Mouse (Mus musculus): ENCODE data around the gene Prkab1. TPM values are rescaled to one million over a fixed set of nuclear protein-coding genes. Genes with fewer than 3 reads are reported as not detected.

Gene Prkab1
- polyA plus RNA-seq, 1 experiment from 2014 or later: 84.0 TPM

- Histone ChIP-seq H3K9me3 (replicated peaks) (no peaks in the 10 kb centered on the region), H3K27me3 (ENCODE audit: low read depth, poor library complexity, severe bottlenecking) (no peaks in the 10 kb centered on the region), H3K4me1 (no peaks in the 10 kb centered on the region), H3K27ac (no peak overlapping the region), H3K36me3 (peaks cover 65% of the 10 kb centered on the region), H3K4me3 (no peak overlapping the region)
- 87% methylated on average over 8 of the region's 8 CpGs for WGBS
- no peak for DNase-seq (ENCODE audit: low spot score)
Observed at GRCm38 (mm10) chr5:116013821-116014220, 10.5 kb downstream of the Prkab1 start.

GRCm38 (mm10) chr5:116012503-116012902 lies 11.8 kb downstream of the Prkab1 start:
- H3K4me3 ChIP-seq: no peak overlapping the region
- H3K27ac ChIP-seq: no peak overlapping the region
- DNase-seq (ENCODE audit: low spot score): no peak
- no peaks in the 10 kb centered on the region for H3K4me1 ChIP-seq
- H3K9me3 ChIP-seq (replicated peaks): no peaks in the 10 kb centered on the region
- WGBS: 91% methylated on average over 7 of the region's 7 CpGs
- peaks cover 58% of the 10 kb centered on the region for H3K36me3 ChIP-seq
- H3K27me3 ChIP-seq (ENCODE audit: low read depth, poor library complexity, severe bottlenecking): no peaks in the 10 kb centered on the region

DNA sequence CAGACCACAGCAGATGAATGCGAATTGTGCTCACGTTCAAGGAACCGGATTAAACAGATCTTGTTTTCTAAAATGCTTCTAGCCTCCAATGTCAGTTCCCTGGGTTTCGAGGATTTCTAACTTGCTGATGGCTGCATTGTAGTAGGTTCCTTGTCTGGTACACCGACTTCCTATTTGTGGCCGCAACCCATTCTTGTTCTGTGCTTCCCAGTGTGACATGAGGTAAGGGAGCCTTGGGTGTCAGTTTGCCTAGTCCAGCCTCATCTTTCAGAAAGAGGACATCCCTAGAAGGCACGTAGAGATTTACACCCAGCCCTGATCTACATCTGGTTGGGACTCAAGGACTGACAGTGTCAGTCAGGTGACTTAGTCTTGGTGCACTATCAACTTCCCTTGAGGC lies 12.6 kb downstream of the Prkab1 start:
- WGBS: 91% methylated on average over 7 of the region's 7 CpGs
- no peak overlapping the region for H3K4me3 ChIP-seq
- peaks cover 58% of the 10 kb centered on the region for H3K36me3 ChIP-seq
- DNase-seq (ENCODE audit: low spot score): no peak
- H3K9me3 ChIP-seq (replicated peaks): no peaks in the 10 kb centered on the region
- H3K27ac ChIP-seq: no peak overlapping the region
- H3K4me1 ChIP-seq: no peaks in the 10 kb centered on the region
- no peaks in the 10 kb centered on the region for H3K27me3 ChIP-seq (ENCODE audit: low read depth, poor library complexity, severe bottlenecking)

DNA sequence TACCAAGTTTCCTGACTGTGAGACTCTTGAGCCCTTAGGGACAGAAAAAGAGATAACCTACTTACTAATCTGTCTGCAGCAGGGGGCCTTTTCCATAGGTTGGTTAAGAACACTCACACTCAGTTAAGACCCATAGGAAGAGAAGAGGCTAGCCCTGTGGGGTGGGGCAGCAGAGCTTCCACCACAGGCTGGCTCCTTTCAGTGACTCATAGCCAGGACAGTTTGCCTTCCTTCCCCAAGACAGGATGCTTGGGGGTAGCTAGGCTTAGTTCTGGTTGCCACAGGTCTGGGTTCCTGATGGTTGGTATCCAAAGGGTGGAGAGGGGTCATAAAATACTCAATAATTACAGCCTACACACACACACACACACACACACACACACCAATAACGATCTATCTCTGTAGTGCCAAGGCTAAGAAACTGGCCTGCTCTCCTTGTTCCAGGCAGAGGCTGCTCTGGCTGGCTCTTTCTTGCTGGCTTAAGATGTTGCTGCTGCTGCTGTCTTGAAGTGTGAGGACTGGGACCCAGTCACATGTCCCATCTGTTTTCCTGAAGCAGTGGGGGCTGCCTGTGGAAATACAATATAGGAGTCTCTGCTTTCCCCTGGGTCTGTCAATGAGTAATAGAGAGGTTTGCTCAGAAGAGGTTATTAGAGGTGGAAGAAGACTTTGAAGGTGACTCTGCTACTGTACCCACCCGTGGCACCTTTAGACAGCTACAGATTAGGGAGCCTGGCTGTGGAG lies 14.3 kb downstream of the Prkab1 start:
- no peak overlapping the region for H3K4me3 ChIP-seq
- whole genome bisulfite sequencing: 72% methylated on average over 2 of the region's 2 CpGs
- H3K4me1 ChIP-seq: no peaks in the 10 kb centered on the region
- H3K27ac ChIP-seq: no peak overlapping the region
- H3K36me3 ChIP-seq: peaks cover 51% of the 10 kb centered on the region
- no peak for DNase-seq (ENCODE audit: low spot score)
- no peaks in the 10 kb centered on the region for H3K9me3 ChIP-seq (replicated peaks)
- no peaks in the 10 kb centered on the region for H3K27me3 ChIP-seq (ENCODE audit: low read depth, poor library complexity, severe bottlenecking)

DNA sequence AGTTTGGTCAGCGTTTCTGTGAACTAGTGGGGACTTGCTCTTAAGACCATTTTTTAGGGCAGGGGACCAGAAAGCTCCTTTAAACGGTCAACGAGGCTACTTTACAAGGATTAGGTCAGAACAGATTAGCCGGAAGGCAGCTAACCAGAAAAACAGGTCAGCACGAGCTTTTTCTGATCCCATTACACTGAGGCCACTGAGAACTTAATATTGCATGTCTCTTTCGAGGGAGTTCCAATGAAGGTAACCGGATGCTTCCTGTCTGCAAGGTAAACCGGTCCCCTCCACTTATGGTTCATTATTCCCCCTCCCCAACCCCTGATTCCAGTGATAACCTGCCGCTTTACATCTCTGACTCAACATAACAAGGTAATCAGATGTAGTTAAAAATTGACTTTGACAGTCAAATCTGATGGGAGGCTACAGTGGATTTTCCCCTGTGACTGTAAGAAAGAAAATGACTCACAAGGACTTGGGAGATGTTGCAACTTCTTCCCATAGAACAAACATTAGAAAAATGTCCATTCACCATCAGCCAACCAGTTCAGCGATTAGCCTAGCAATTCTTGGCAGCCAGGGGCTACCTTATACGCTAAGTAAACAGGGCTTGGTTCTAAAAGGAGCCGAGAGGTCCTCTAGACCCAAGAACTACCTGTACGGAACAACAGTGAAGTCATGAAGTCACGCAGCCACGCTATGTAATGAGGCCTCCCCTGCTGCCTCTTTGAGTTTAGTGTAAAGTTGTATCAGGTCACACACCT lies 15.0 kb downstream of the Prkab1 start:
- peaks cover 43% of the 10 kb centered on the region for H3K36me3 ChIP-seq
- WGBS: 83% methylated on average over 15 of the region's 15 CpGs
- H3K4me1 ChIP-seq: no peaks in the 10 kb centered on the region
- DNase-seq (ENCODE audit: low spot score): no peak
- no peak overlapping the region for H3K4me3 ChIP-seq
- no peak overlapping the region for H3K27ac ChIP-seq
- H3K27me3 ChIP-seq (ENCODE audit: low read depth, poor library complexity, severe bottlenecking): no peaks in the 10 kb centered on the region
- H3K9me3 ChIP-seq (replicated peaks): no peaks in the 10 kb centered on the region

GRCm38 (mm10) chr5:116007723-116008122 lies 16.6 kb downstream of the Prkab1 start:
- WGBS: 90% methylated on average over 13 of the region's 13 CpGs
- no peaks in the 10 kb centered on the region for H3K9me3 ChIP-seq (replicated peaks)

DNA sequence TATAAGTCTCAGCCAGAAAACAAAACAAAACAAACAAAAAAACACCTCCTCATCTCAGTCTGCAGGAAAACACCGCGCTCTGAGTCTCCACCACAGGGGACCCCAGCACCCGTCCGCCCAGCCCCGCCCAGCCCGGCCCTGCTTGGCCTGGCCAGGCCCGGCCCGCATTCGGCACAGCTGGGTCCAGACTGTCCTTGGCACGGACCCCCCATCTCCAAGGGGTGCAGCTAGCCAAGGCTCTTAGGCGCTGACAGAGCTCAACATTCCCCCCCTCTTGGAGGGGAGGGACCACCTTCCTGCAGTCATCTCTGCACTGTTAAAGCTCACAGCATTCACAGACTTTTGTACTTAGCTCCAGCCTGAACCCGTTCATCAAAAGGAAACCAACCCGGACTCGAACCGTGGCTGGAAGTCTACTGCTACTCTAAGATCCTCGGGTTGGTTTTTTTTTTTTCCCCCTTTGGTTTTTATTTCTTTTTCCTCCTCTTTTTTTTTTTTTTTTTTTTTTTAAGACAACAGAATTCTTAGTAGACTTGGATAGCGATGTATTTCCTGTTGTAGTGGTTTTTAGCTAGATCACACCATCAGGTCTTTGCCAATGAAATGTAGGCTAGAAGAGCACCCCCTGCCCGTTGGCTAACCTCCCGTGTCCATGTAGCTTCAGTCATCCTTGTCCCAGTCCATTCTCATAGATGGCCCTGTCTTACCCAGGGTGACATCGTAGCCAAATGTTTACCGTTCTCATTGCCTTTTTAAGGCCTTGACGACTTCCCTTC lies 17.8 kb downstream of the Prkab1 start:
- Histone ChIP-seq H3K4me3 (no peak overlapping the region), H3K9me3 (replicated peaks) (no peaks in the 10 kb centered on the region), H3K27me3 (ENCODE audit: low read depth, poor library complexity, severe bottlenecking) (no peaks in the 10 kb centered on the region), H3K36me3 (peaks cover 33% of the 10 kb centered on the region), H3K4me1 (peaks cover 6% of the 10 kb centered on the region), H3K27ac (no peak overlapping the region)
- no peak for DNase-seq (ENCODE audit: low spot score)
- 67% methylated on average over 22 of the region's 22 CpGs for WGBS

More at GRCm38 (mm10) chr5:116007723-116008122, 16.6 kb downstream of the Prkab1 start:
- no peaks in the 10 kb centered on the region for H3K27me3 ChIP-seq (ENCODE audit: low read depth, poor library complexity, severe bottlenecking)
- H3K36me3 ChIP-seq: peaks cover 33% of the 10 kb centered on the region
- H3K27ac ChIP-seq: no peak overlapping the region
- DNase-seq (ENCODE audit: low spot score): no peak
- H3K4me1 ChIP-seq: peaks cover 6% of the 10 kb centered on the region
- H3K4me3 ChIP-seq: no peak overlapping the region

DNA sequence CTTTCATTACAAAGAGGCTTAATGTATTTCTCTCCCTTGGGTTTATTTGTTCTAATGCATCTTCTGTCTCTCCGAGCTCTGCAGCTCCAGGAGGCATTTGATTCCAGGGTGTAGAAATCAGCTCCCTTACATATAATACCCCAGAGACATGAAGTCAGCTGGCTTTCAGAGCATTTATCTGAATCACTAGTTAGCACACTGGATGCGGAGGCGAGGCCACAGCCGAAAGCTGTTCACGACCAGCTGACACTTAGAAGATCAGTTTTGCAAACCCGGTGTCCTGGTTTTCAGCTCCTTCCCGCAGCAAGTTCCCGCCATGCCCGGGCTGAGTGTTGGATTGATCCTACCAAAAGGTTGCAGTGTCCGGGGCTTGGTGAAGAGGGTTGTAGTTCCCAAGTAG lies 20.0 kb downstream of the Prkab1 start:
- H3K4me1 ChIP-seq: peaks cover 6% of the 10 kb centered on the region
- no peak for DNase-seq (ENCODE audit: low spot score)
- H3K4me3 ChIP-seq: no peak overlapping the region
- H3K27me3 ChIP-seq (ENCODE audit: low read depth, poor library complexity, severe bottlenecking): no peaks in the 10 kb centered on the region
- H3K9me3 ChIP-seq (replicated peaks): no peaks in the 10 kb centered on the region
- H3K27ac ChIP-seq: no peak overlapping the region
- H3K36me3 ChIP-seq: peaks cover 55% of the 10 kb centered on the region
- WGBS: 93% methylated on average over 10 of the region's 10 CpGs

DNA sequence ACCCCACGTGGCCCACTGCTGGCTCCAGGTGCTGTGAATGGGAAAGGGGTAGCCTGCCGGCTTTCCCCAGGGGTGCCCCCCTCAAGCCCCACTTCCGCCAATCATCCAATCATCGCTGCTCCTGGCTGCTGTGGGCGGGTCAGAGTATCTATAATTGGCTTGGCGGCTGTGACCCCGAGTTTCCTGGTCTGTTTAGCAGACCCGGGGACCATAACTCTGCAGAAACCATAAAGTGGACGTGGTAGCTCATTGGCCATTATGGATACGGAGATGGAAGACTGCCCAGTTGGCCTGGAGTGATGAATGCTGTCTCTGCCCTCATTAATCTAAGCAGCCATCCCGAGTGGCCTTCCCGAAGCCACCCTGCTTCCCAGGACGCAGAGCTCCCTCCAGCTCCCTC lies 20.5 kb downstream of the Prkab1 start:
- DNase-seq (ENCODE audit: low spot score): no peak
- Histone ChIP-seq H3K27ac (no peak overlapping the region), H3K4me1 (peaks cover 6% of the 10 kb centered on the region), H3K4me3 (no peak overlapping the region), H3K36me3 (peaks cover 57% of the 10 kb centered on the region), H3K27me3 (ENCODE audit: low read depth, poor library complexity, severe bottlenecking) (no peaks in the 10 kb centered on the region), H3K9me3 (replicated peaks) (no peaks in the 10 kb centered on the region)
- WGBS: 39% methylated on average over 13 of the region's 13 CpGs

GRCm38 (mm10) chr5:116003154-116003553 lies 21.2 kb downstream of the Prkab1 start:
- H3K4me3 ChIP-seq: no peak overlapping the region
- DNase-seq (ENCODE audit: low spot score): no peak
- no peak overlapping the region for H3K27ac ChIP-seq
- H3K36me3 ChIP-seq: peaks cover 60% of the 10 kb centered on the region
- peaks cover 6% of the 10 kb centered on the region for H3K4me1 ChIP-seq
- H3K9me3 ChIP-seq (replicated peaks): no peaks in the 10 kb centered on the region
- 91% methylated on average over 8 of the region's 8 CpGs for WGBS
- H3K27me3 ChIP-seq (ENCODE audit: low read depth, poor library complexity, severe bottlenecking): no peaks in the 10 kb centered on the region

DNA sequence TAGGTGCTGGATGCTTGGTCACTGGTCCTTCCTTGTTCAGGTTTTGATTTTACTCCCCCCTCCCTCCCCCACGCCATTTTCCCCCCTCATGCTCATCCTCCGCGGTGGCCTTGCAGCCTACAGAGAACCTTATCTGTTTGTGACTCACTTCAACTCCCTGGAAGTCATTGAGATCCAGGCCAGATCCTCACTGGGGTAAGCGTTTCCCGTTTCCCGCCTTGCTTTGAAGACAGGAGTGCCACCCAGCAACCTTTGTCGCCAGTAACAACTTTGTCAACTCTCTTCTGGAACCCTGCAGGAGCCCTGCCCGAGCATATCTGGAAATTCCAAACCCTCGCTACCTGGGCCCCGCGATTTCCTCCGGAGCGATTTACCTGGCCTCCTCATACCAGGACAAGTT lies 26.9 kb downstream of the Prkab1 start:
- Histone ChIP-seq H3K4me1 (no peaks in the 10 kb centered on the region), H3K9me3 (replicated peaks) (no peaks in the 10 kb centered on the region), H3K27me3 (ENCODE audit: low read depth, poor library complexity, severe bottlenecking) (no peaks in the 10 kb centered on the region), H3K4me3 (no peak overlapping the region), H3K27ac (no peak overlapping the region), H3K36me3 (peaks cover 81% of the 10 kb centered on the region)
- no peak for DNase-seq (ENCODE audit: low spot score)
- 78% methylated on average over 13 of the region's 13 CpGs for WGBS

- no peaks in the 10 kb centered on the region for H3K9me3 ChIP-seq (replicated peaks)
- H3K36me3 ChIP-seq: peaks cover 87% of the 10 kb centered on the region
- 95% methylated on average over 15 of the region's 15 CpGs for WGBS
- no peak overlapping the region for H3K27ac ChIP-seq
- H3K4me3 ChIP-seq: no peak overlapping the region
- no peaks in the 10 kb centered on the region for H3K27me3 ChIP-seq (ENCODE audit: low read depth, poor library complexity, severe bottlenecking)
- no peak for DNase-seq (ENCODE audit: low spot score)
- H3K4me1 ChIP-seq: no peaks in the 10 kb centered on the region
Observed at GRCm38 (mm10) chr5:115994101-115994500, 30.2 kb downstream of the Prkab1 start.

DNA sequence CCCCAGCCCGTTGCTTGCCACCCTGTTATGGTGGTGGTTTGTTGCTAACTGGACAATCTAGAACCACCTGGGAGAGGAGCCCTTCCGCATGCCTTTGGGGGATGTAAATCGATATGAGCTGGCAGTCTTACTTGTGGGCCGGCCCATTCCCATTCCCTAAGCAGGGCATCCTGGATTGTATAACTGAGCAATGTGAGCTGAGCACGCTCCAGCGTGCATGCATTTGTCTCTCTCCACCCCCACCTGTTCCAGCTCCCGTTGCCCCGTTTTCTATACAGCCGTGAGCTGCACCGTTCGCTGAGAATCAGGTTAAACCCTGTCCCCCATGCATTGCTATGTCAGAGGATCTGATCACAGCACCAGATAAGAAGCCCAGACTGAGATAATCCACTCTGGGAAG lies 32.6 kb downstream of the Prkab1 start:
- Histone ChIP-seq H3K9me3 (replicated peaks) (no peaks in the 10 kb centered on the region), H3K27me3 (ENCODE audit: low read depth, poor library complexity, severe bottlenecking) (no peaks in the 10 kb centered on the region), H3K36me3 (peaks cover 90% of the 10 kb centered on the region), H3K27ac (no peak overlapping the region), H3K4me1 (no peaks in the 10 kb centered on the region), H3K4me3 (no peak overlapping the region)
- 92% methylated on average over 11 of the region's 11 CpGs for WGBS
- DNase-seq (ENCODE audit: low spot score): no peak
